Mouse (Mus musculus): ENCODE data around the gene Tatdn3. TPM values are rescaled to one million over a fixed set of nuclear protein-coding genes. Genes with fewer than 3 reads are reported as not detected.

Gene Tatdn3
- polyA plus RNA-seq, 1 experiment from 2014 or later = 17.7 TPM

DNA sequence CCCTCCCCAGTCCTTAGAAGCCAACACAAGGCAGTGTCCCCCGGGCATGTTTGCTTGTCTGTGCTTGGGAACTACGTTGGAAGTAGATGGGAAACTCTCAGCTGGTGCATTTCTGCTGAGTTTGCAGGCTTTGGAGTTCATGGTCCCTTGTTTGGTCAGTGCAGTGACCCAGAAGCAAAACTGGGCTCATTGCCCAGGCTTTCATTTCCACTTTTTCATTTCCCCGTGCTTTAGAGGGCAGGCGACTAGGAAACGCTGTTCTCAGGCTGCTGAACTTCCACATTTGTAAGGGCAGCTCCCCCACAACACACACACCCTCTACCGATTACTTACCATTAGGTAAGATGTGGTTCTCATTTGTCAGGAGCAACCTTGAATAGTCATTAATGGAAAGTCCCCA lies 10.3 kb upstream of the Tatdn3 start:
- no peak for ATAC-seq (ENCODE audit: insufficient number of reproducible peaks, insufficient read depth, low FRiP score, low TSS enrichment)
- WGBS = 88% methylated on average over 6 of the region's 6 CpGs
- H3K27me3 ChIP-seq = no peaks in the 10 kb centered on the region
- H3K9ac ChIP-seq = no peak overlapping the region
- no peak overlapping the region for H3K4me2 ChIP-seq (replicated peaks)
- no peaks in the 10 kb centered on the region for H3K4me1 ChIP-seq
- no peak overlapping the region for H3K4me3 ChIP-seq
- H3K9me3 ChIP-seq = no peaks in the 10 kb centered on the region
- no peak overlapping the region for H3K27ac ChIP-seq
- peaks cover 74% of the 10 kb centered on the region for H3K36me3 ChIP-seq

DNA sequence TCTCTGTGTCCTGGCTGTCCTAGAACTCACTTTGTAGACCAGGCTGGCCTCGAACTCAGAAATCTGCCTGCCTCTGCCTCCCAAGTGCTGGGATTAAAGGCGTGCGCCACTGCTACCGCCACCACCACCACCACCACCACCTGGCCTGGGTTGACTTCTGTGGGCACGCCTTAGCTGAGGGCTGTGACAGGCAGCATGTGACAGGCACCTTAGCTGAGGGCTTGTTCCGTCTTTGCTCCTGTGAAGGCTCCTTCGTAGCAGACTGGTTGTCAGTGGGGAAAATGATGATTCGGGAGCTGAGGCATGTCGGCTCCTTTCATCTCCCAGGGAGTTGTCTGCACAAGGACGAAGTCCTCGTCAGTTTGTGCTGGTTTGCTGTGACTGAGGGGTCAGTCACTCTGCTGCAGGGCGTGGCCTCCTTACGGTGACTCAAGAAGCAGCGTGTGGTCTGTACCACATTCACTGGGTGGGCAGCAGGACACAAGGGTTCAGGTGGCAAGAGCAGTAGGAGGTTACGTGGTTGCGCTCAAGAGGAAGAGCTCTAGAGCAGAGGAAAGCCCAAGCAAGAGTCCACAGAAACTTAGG lies 9.7 kb upstream of the Tatdn3 start:
- H3K27me3 ChIP-seq = no peaks in the 10 kb centered on the region
- H3K4me3 ChIP-seq = no peak overlapping the region
- WGBS = 92% methylated on average over 16 of the region's 16 CpGs
- no peaks in the 10 kb centered on the region for H3K4me1 ChIP-seq
- H3K9me3 ChIP-seq = no peaks in the 10 kb centered on the region
- H3K36me3 ChIP-seq = peaks cover 74% of the 10 kb centered on the region
- no peak for ATAC-seq (ENCODE audit: insufficient number of reproducible peaks, insufficient read depth, low FRiP score, low TSS enrichment)
- H3K4me2 ChIP-seq (replicated peaks) = no peak overlapping the region
- H3K27ac ChIP-seq = no peak overlapping the region
- no peak overlapping the region for H3K9ac ChIP-seq

- ATAC-seq (ENCODE audit: insufficient number of reproducible peaks, insufficient read depth, low FRiP score, low TSS enrichment) = no peak
- H3K4me2 ChIP-seq (replicated peaks) = no peak overlapping the region
- no peak overlapping the region for H3K9ac ChIP-seq
- H3K4me3 ChIP-seq = no peak overlapping the region
- no peak overlapping the region for H3K27ac ChIP-seq
- H3K27me3 ChIP-seq = no peaks in the 10 kb centered on the region
- H3K4me1 ChIP-seq = no peaks in the 10 kb centered on the region
- no peaks in the 10 kb centered on the region for H3K9me3 ChIP-seq
- whole genome bisulfite sequencing = 90% methylated on average over 6 of the region's 6 CpGs
- H3K36me3 ChIP-seq = peaks cover 71% of the 10 kb centered on the region
Measured at GRCm38 (mm10) chr1:191071613-191072012, 8.9 kb upstream of the Tatdn3 start.

GRCm38 (mm10) chr1:191070259-191070658 lies 7.5 kb upstream of the Tatdn3 start:
- Histone ChIP-seq H3K36me3 (peaks cover 82% of the 10 kb centered on the region), H3K27ac (no peak overlapping the region), H3K4me3 (no peak overlapping the region), H3K4me1 (no peaks in the 10 kb centered on the region), H3K27me3 (no peaks in the 10 kb centered on the region), H3K9me3 (no peaks in the 10 kb centered on the region), H3K9ac (no peak overlapping the region), H3K4me2 (replicated peaks) (no peak overlapping the region)
- WGBS = 91% methylated on average over 4 of the region's 4 CpGs
- no peak for ATAC-seq (ENCODE audit: insufficient number of reproducible peaks, insufficient read depth, low FRiP score, low TSS enrichment)

- Histone ChIP-seq H3K4me2 (replicated peaks) (no peak overlapping the region), H3K4me1 (peaks cover 5% of the 10 kb centered on the region; the same call in 1 of the 2 replicates), H3K36me3 (peaks cover 79% of the 10 kb centered on the region), H3K27ac (no peak overlapping the region), H3K27me3 (no peaks in the 10 kb centered on the region), H3K9me3 (no peaks in the 10 kb centered on the region), H3K9ac (no peak overlapping the region), H3K4me3 (no peak overlapping the region)
- 80% methylated on average over 5 of the region's 5 CpGs for WGBS
- no peak for ATAC-seq (ENCODE audit: insufficient number of reproducible peaks, insufficient read depth, low FRiP score, low TSS enrichment)
Measured at GRCm38 (mm10) chr1:191068377-191068776, 5.6 kb upstream of the Tatdn3 start.

GRCm38 (mm10) chr1:191065188-191065587 lies 2.5 kb upstream of the Tatdn3 start:
- H3K36me3 ChIP-seq = peaks cover 48% of the 10 kb centered on the region
- no peak overlapping the region for H3K9ac ChIP-seq
- H3K4me1 ChIP-seq = peaks cover 13% of the 10 kb centered on the region
- no peak for ATAC-seq (ENCODE audit: insufficient number of reproducible peaks, insufficient read depth, low FRiP score, low TSS enrichment)
- H3K4me3 ChIP-seq = no peak overlapping the region
- no peak overlapping the region for H3K4me2 ChIP-seq (replicated peaks)
- WGBS = 85% methylated on average over 4 of the region's 4 CpGs
- no peaks in the 10 kb centered on the region for H3K9me3 ChIP-seq
- H3K27me3 ChIP-seq = no peaks in the 10 kb centered on the region
- no peak overlapping the region for H3K27ac ChIP-seq

DNA sequence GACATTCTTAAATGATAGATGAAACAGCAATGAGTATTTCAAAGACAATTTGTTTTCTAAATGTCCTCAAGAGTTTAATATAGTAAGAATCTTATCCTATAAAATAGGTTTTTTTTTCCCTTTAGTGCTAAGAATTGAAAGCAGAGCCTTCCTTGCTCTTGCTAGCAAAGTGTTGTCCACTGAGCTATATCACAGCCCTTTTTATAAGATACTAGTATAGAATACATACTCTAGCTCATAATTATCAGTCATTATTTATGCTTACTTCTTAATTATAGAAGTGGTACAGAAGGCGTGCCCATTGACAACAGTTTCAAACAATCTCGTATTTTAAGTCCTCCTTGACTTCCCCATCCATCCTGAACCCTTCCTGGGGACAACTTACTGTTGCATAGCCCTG lies 1.8 kb upstream of the Tatdn3 start:
- Histone ChIP-seq H3K9ac (no peak overlapping the region), H3K4me1 (peaks cover 13% of the 10 kb centered on the region), H3K4me2 (replicated peaks) (no peak overlapping the region), H3K9me3 (no peaks in the 10 kb centered on the region), H3K36me3 (peaks cover 42% of the 10 kb centered on the region), H3K27me3 (no peaks in the 10 kb centered on the region), H3K27ac (no peak overlapping the region), H3K4me3 (no peak overlapping the region)
- WGBS = 86% methylated on average over 2 of the region's 2 CpGs
- no peak for ATAC-seq (ENCODE audit: insufficient number of reproducible peaks, insufficient read depth, low FRiP score, low TSS enrichment)

GRCm38 (mm10) chr1:191063700-191064099 lies 968 bp upstream of the Tatdn3 start:
- Histone ChIP-seq H3K9me3 (no peaks in the 10 kb centered on the region), H3K27ac (no peak overlapping the region), H3K4me2 (replicated peaks) (peak overlapping the region; percentile 76), H3K9ac (peak overlapping the region; percentile 80; the same call in 1 of the 2 replicates), H3K36me3 (peaks cover 34% of the 10 kb centered on the region), H3K4me3 (peak overlapping the region; percentile 88), H3K27me3 (no peaks in the 10 kb centered on the region), H3K4me1 (peaks cover 13% of the 10 kb centered on the region)
- ATAC-seq (ENCODE audit: insufficient number of reproducible peaks, insufficient read depth, low FRiP score, low TSS enrichment) = no peak
- 59% methylated on average over 9 of the region's 9 CpGs for WGBS

- ATAC-seq (ENCODE audit: insufficient number of reproducible peaks, insufficient read depth, low FRiP score, low TSS enrichment) = no peak; the same call in 1 of the 2 replicates
- H3K27me3 ChIP-seq = no peaks in the 10 kb centered on the region
- H3K4me3 ChIP-seq = peak overlapping the region; percentile 88
- peaks cover 23% of the 10 kb centered on the region for H3K36me3 ChIP-seq
- peak overlapping the region; percentile 80 for H3K9ac ChIP-seq
- H3K4me1 ChIP-seq = peaks cover 13% of the 10 kb centered on the region
- no peaks in the 10 kb centered on the region for H3K9me3 ChIP-seq
- H3K27ac ChIP-seq = peak overlapping the region; percentile 50; the same call in 1 of the 2 replicates
- H3K4me2 ChIP-seq (replicated peaks) = peak overlapping the region; percentile 76
- 4% methylated on average over 15 of the region's 15 CpGs for WGBS
Measured at GRCm38 (mm10) chr1:191062241-191062780, 421 bp downstream of the Tatdn3 start.

DNA sequence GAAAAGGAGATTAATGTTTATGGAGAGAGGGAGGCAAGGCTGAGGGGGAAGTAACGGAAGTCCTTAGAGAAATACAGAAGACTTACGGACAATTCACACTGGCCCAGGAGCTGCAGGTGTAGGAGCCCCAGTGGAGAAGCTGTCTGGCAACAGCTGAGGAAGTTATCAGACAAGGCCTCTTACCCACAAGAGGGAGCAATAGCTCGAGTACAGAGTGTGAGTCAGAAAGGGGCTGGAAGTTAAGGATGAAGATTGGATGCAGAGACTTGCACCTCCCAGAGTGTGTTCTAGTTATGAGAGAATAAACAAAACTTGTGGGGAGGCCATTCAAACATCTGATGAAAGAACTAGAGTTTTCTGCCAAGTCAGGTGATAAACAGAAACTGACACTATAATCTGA lies 5.3 kb downstream of the Tatdn3 start:
- Histone ChIP-seq H3K4me3 (no peak overlapping the region), H3K27ac (no peak overlapping the region), H3K27me3 (no peaks in the 10 kb centered on the region), H3K4me1 (peaks cover 8% of the 10 kb centered on the region; the same call in 1 of the 2 replicates), H3K9me3 (no peaks in the 10 kb centered on the region), H3K9ac (no peak overlapping the region), H3K36me3 (no peaks in the 10 kb centered on the region), H3K4me2 (replicated peaks) (no peak overlapping the region)
- no peak for ATAC-seq (ENCODE audit: insufficient number of reproducible peaks, insufficient read depth, low FRiP score, low TSS enrichment)
- 58% methylated on average over 3 of the region's 3 CpGs for WGBS

DNA sequence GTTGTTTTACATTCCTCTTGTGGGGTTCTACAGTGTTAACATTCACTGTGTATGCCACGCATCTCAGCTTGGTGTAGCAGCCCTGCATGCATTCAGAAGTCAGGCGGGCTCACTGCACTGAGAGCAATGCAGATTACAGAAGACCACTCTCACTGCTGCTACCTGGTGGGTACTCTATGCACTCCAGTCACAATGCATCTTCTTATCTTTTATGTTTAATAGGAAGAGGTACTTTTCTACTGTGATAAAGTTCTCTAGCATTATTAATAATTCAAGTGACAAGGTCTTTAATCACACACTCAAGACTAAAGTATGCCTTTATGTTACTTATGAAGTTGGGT lies 7.2 kb downstream of the Tatdn3 start:
- Histone ChIP-seq H3K27me3 (no peaks in the 10 kb centered on the region), H3K4me1 (no peaks in the 10 kb centered on the region), H3K9me3 (no peaks in the 10 kb centered on the region), H3K4me3 (no peak overlapping the region), H3K4me2 (replicated peaks) (no peak overlapping the region), H3K27ac (no peak overlapping the region), H3K9ac (no peak overlapping the region), H3K36me3 (no peaks in the 10 kb centered on the region)
- ATAC-seq (ENCODE audit: insufficient number of reproducible peaks, insufficient read depth, low FRiP score, low TSS enrichment) = no peak
- WGBS = 63% methylated on average over 2 of the region's 2 CpGs

- no peaks in the 10 kb centered on the region for H3K9me3 ChIP-seq
- ATAC-seq (ENCODE audit: insufficient number of reproducible peaks, insufficient read depth, low FRiP score, low TSS enrichment) = no peak
- H3K9ac ChIP-seq = no peak overlapping the region
- no peaks in the 10 kb centered on the region for H3K4me1 ChIP-seq
- H3K4me2 ChIP-seq (replicated peaks) = no peak overlapping the region
- H3K27me3 ChIP-seq = no peaks in the 10 kb centered on the region
- no peak overlapping the region for H3K27ac ChIP-seq
- no peak overlapping the region for H3K4me3 ChIP-seq
- WGBS = 72% methylated on average over 8 of the region's 8 CpGs
- no peaks in the 10 kb centered on the region for H3K36me3 ChIP-seq
Measured at GRCm38 (mm10) chr1:191054870-191055532, 7.7 kb downstream of the Tatdn3 start.
